ENCODE assay signal across 30 mouse cellular contexts in genomic region chr5:75667083-75667482, GRCm38 (mm10).
DNase-seq lines count a peak whose midpoint lies in the region; ATAC-seq and TF ChIP-seq lines count a peak whose summit lies in the region.
"Had no signal": no experiment of that assay in that cellular context is flagged by ENCODE, and none has a peak within 500 bp of the region (broad histone marks: within the 10 kb centered on the region; RNA-seq: fewer than 3 reads in every experiment).

No protein-coding gene starts in this region.

- H3K27ac ChIP-seq in thymus, adult 2 months (ENCODE audit: control insufficient read depth, insufficient read depth, low read length): no peak overlapping the region
- H3K27ac ChIP-seq: forebrain, embryonic 13.5 days; heart, embryonic 13.5 days; hindbrain, postnatal 0 days; left cerebral cortex, adult 2 months; limb, embryonic 12.5 days; liver, embryonic 15.5 days; midbrain, embryonic 12.5 days; neural tube, embryonic 15.5 days; stomach, postnatal 0 days had no signal

- no peak for TF ChIP-seq CTCF in thymus, adult 2 months (IDR thresholded peaks at IDR 0.05; ENCODE audit: borderline replicate concordance, control insufficient read depth, extremely low read depth, insufficient read depth, low read length, poor library complexity)

- no peaks in the 10 kb centered on the region for H3K27me3 ChIP-seq in thymus, adult 2 months (ENCODE audit: control insufficient read depth, insufficient read depth, low read length)
- H3K27me3 ChIP-seq: forebrain, embryonic 13.5 days; heart, embryonic 13.5 days; limb, embryonic 12.5 days; liver, embryonic 15.5 days; midbrain, embryonic 12.5 days; neural tube, embryonic 15.5 days had no signal

- peak; percentile 86 for ATAC-seq in activated CD4-positive, CD25-positive, alpha-beta regulatory T cell, adult 4 months
- ATAC-seq: forebrain, embryonic 13.5 days; hindbrain, postnatal 0 days; intestine, postnatal 0 days; Patski had no signal

- H3K4me3 ChIP-seq in thymus, adult 2 months (ENCODE audit: control insufficient read depth, insufficient read depth, low read length): no peak overlapping the region
- H3K4me3 ChIP-seq: forebrain, embryonic 13.5 days; heart, embryonic 13.5 days; left cerebral cortex, adult 2 months; limb, embryonic 12.5 days; liver, embryonic 15.5 days; midbrain, embryonic 12.5 days; neural tube, embryonic 15.5 days had no signal

- H3K36me3 ChIP-seq in thymus, adult 2 months (ENCODE audit: control insufficient read depth, insufficient read depth, low read length): no peaks in the 10 kb centered on the region
- H3K36me3 ChIP-seq: G1E; heart, embryonic 13.5 days; limb, embryonic 12.5 days; liver, embryonic 15.5 days; midbrain, embryonic 12.5 days; neural tube, embryonic 15.5 days had no signal

- TF ChIP-seq POLR2A in thymus, adult 2 months (IDR thresholded peaks at IDR 0.05; ENCODE audit: control insufficient read depth, extremely low read depth, insufficient read depth, low read length, poor library complexity): no peak

- WGBS in thymus, adult 2 months: 15% methylated on average over 3 of the region's 3 CpGs

- H3K4me1 ChIP-seq in thymus, adult 2 months (replicated peaks; ENCODE audit: control insufficient read depth, insufficient read depth, low read length): peaks cover 4% of the 10 kb centered on the region
- H3K4me1 ChIP-seq: forebrain, embryonic 13.5 days; heart, embryonic 13.5 days; limb, embryonic 12.5 days; liver, embryonic 15.5 days; midbrain, embryonic 12.5 days had no signal

- peak; percentile 73 for DNase-seq in CD4-positive, CD25-positive, alpha-beta regulatory T cell, adult 2 months (ENCODE audit: low read depth, low spot score)
- peak; percentile 53 for DNase-seq in thymus, adult 2 months
- peak; percentile 40 to 55 for DNase-seq in thymus, postnatal 36 days
- DNase-seq in embryo, embryonic 10 days (ENCODE audit: low spot score): no peak
- DNase-seq in left cerebral cortex, adult 11 months (ENCODE audit: low spot score): no peak
- no peak for DNase-seq in lung, postnatal 25 days (ENCODE audit: low spot score)
- DNase-seq: adrenal gland, adult 2 months; adrenal gland, postnatal 36 days; cerebellum, adult 2 months; cerebellum, postnatal 14 days; gastrocnemius, postnatal 10 days; heart, postnatal 14 days; kidney, adult 9 months; kidney, postnatal 10 days; lung, embryonic 14.5 days; lung, postnatal 36 days; spleen, adult 18-20 months had no signal

Comparison
In these comparisons a context has a peak if more than half of its experiments do, and no peak if none do; other contexts are left out.
1. DNase-seq: peak in CD4-positive, CD25-positive, alpha-beta regulatory T cell, adult 2 months (single experiment), thymus, adult 2 months (single experiment) and thymus, postnatal 36 days (2 of 2); none in embryo, embryonic 10 days (single experiment), left cerebral cortex, adult 11 months (single experiment) and lung, postnatal 25 days (single experiment).